Mouse (Mus musculus) bone marrow, adult 2 months (tissue): ENCODE results near the gene Mlh3. TPM values are rescaled to one million over a fixed set of nuclear protein-coding genes. Genes with fewer than 3 reads are reported as not detected.
A peak's percentile ranks its signal among the peaks of the same experiment; 100 is the strongest.

Experiments
- H3K27ac ChIP-seq: fragments of 200-500 bp; 2 replicates; pipeline ENCODE4 v1.5.1; 2012; ENCODE audit warnings: low read depth, mild to moderate bottlenecking, control low read depth, inconsistent platforms, low read length; ENCODE audit not compliant: control insufficient read depth, poor library complexity, insufficient read depth
- H3K4me1 ChIP-seq: fragments of 200-500 bp; 2 replicates; pipeline ENCODE4 v1.6.1; 2011; ENCODE audit warnings: low read length; ENCODE audit not compliant: control insufficient read depth, insufficient read depth
- H3K4me3 ChIP-seq: fragments of 200-500 bp; replicated peaks from 2 replicates; pipeline ENCODE3; 2011; ENCODE audit warnings: mild to moderate bottlenecking, low read depth, low read length, control low read depth; ENCODE audit not compliant: control insufficient read depth
- CTCF ChIP-seq: fragments of 200-500 bp; IDR thresholded peaks from 2 replicates; pipeline ENCODE4 v1.5.1; 2011; ENCODE audit warnings: low read length, control low read depth; ENCODE audit not compliant: control insufficient read depth, insufficient read depth
- POLR2A ChIP-seq: fragments of 200-500 bp; IDR thresholded peaks from 2 replicates; pipeline ENCODE4 v1.6.1; 2011; ENCODE audit warnings: low read depth, mild to moderate bottlenecking, control low read depth, low read length, borderline replicate concordance; ENCODE audit not compliant: control insufficient read depth
- WGBS: fragments of 180-500 bp; shearing (Covaris S2); methylation state at CpG from one replicate; pipeline ENCODE4 v1.1.7; 2018; 5-methylcytosine and 5-hydroxymethylcytosine counted together
- polyA plus RNA-seq: library from polyadenylated mRNA; stranded (reverse); fragments of >200 nt; gene quantifications from 2 replicates; pipeline ENCODE4 v1.2.4, GENCODE M21; 2011; ENCODE audit warnings: low replicate concordance; ENCODE audit not compliant: missing spikeins, insufficient read depth, insufficient read length

The Mlh3 gene
- polyA plus RNA-seq, 1 experiment = 6.2 TPM

DNA sequence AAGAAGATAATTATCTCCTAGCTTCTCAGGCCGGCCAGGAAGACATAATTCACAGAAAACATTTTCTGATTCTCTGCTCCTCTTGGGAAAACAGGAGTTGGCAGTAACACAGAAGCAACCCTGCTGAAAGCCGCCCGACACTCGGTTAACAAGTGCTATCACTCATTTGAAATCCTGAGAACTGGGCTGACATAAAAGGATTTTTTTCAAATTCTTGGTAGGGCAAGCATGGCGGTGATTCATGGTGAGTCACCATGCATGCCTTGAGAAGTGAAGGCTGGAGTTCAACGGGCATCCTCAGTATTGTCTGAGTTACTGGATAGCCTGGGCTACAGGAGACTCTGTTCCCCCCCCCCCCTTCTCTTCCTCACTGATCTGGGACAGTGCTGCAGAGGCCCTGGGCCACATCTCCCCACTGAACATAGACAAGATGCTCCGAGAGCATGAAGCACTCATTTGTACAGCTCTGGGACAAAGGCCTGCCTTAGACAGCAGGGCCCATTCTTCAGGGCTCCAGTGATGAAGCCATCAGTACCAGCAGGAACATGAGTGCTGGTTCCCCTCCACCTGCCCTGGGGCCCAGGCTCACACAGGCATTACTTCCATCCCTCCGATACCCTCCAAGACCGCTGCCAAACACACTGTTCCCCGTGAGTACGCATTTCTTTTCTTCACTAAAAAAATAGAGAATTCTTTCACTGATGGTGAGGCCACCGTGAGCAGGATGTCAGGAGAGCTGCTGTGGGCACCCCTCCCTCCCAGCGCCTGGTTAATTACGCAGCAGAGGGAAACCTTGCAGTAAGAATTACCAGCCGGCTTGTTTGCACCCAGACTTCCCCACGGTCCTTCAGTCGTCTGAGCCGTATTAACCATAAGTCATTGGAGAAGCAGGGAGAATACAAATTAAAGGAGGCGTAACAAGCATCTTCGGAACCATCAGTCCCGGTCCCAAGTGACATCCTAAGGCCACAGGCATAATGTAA is 36.7 kb downstream of the Mlh3 start:
- no peak for TF ChIP-seq CTCF
- TF ChIP-seq POLR2A = no peak
- Histone ChIP-seq H3K4me3 (no peak overlapping the region), H3K4me1 (no peaks in the 10 kb centered on the region), H3K27ac (no peak overlapping the region)
- 87% methylated on average over 21 of the region's 21 CpGs for WGBS

DNA sequence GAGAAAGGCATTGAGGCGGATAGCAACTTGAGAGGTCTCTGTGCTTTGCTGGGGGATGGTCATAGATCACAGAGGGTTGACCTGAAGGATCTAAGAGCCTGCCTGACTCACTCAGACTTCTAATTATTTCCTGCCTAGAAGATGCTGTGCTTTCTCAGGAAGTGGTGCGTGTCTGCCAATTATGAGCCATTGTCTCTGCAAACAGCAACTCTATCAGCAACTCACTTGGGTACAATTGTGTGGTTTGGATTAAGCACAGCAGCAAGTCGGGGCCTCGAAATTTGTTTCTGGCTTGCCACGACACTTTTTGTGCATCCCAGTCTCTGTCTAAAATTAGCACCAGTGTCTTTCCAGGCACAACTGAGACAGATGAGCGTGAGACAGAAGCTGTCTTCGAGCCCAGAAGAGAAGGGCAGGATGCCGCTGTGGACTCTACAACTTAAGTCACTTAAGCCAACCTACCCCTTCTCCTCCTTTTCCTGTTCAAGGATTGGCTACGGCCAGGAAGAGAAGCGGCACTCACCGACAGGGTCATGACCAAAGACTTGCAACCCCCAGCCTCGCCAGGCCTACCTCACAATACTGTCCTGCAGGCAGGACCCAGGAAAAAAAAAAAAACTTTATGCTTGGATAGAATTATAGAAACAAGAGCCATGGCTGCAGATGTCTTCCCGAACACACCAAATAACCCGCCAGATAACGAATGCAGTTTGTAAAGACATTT is 42.4 kb downstream of the Mlh3 start:
- WGBS = 67% methylated on average over 15 of the region's 15 CpGs
- no peak overlapping the region for H3K4me3 ChIP-seq
- TF ChIP-seq CTCF = no peak
- TF ChIP-seq POLR2A = no peak
- H3K4me1 ChIP-seq = no peaks in the 10 kb centered on the region
- no peak overlapping the region for H3K27ac ChIP-seq

DNA sequence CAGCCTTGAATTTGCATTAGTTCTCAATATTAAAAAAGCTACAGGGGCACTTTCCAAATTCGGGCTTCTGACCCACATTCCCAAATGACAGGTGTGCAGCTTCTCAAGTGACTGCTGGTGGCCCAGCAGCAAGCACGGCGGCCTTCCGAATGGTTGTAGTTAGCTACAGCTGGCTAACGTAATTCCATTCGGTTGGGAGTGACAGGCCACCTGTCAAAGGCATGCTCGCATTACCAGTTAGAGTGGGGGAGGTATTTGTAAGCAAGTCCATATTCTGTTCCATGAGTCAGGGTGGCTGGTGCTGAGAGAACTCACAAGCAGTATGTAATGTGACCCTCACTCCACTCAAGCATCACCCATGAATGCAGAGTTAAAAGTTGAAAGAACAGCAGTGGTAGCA is 43.2 kb downstream of the Mlh3 start:
- WGBS = 86% methylated on average over 7 of the region's 7 CpGs
- no peaks in the 10 kb centered on the region for H3K4me1 ChIP-seq
- no peak overlapping the region for H3K4me3 ChIP-seq
- TF ChIP-seq POLR2A = no peak
- no peak for TF ChIP-seq CTCF
- H3K27ac ChIP-seq = no peak overlapping the region; the same call in 1 of the 2 replicates

DNA sequence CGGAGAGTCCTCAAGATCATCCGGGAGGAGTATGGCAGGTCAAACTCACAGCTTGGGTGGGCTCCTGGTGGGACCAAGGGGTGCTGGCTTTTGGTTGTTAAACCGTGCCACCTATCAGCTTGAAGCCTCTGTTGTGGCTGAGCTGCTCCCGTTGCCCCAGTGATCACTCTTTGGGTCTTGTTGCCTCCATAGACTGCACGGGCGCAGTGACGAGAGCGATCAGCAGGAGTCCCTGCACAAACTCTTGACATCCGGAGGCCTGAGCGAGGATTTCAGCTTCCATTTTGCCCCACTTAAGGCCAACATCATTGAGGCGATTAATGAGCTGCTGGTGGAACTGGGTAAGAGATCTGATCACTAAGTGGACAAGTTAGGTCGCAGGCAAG is 50.5 kb downstream of the Mlh3 start:
- H3K4me3 ChIP-seq = peak overlapping the region; percentile 82
- no peak for TF ChIP-seq POLR2A
- TF ChIP-seq CTCF = no peak
- WGBS = 4% methylated on average over 12 of the region's 12 CpGs
- H3K4me1 ChIP-seq = peaks cover 1% of the 10 kb centered on the region; the same call in 1 of the 2 replicates
- peak overlapping the region; percentile 39; the same call in 1 of the 2 replicates for H3K27ac ChIP-seq

DNA sequence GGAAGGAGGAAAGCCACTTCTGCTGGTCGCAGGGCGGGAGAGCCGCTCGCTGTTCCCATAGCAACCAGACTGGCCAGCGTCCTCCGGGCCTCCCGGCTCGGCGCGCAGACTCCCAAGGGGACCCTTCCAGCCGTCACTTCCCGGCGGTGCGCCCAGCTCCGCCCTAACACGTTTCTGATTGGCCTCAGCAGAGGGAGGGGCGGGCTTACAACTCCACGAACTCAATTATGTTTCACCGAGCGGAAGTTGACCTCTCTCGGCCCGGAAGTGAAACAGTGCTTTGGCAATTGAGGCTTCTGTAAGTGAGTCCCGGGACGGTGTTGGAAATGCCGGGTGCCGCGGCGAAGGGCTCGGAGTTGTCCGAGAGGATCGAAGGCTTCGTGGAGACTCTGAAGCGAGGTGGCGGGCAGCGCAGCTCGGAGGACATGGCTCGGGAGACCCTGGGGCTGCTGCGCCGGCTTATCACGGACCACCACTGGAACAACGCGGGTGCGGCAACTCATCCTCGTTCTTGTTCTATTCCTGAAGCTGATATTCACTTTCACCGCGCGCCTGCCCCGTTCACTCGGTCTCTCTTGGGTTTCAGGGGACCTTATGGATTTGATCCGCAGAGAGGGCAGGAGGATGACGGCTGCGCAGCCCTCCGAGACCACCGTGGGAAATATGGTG is 51.0 kb downstream of the Mlh3 start, which contains the start of gene Eif2b2:
Gene Eif2b2 (plus strand): TSS at position 246 of the 669 bp plus-strand sequence.
- H3K4me3 ChIP-seq = peak within 1 kb of the TSS; percentile 82
- TF ChIP-seq CTCF = no peak
- TF ChIP-seq POLR2A = peak; percentile 40; the same call in 1 of the 2 replicates
- under 1% methylated on average over 54 of the region's 54 CpGs for WGBS
- H3K4me1 ChIP-seq = peaks cover 1% of the 10 kb centered on the region; the same call in 1 of the 2 replicates
- peak within 1 kb of the TSS; percentile 39 for H3K27ac ChIP-seq

DNA sequence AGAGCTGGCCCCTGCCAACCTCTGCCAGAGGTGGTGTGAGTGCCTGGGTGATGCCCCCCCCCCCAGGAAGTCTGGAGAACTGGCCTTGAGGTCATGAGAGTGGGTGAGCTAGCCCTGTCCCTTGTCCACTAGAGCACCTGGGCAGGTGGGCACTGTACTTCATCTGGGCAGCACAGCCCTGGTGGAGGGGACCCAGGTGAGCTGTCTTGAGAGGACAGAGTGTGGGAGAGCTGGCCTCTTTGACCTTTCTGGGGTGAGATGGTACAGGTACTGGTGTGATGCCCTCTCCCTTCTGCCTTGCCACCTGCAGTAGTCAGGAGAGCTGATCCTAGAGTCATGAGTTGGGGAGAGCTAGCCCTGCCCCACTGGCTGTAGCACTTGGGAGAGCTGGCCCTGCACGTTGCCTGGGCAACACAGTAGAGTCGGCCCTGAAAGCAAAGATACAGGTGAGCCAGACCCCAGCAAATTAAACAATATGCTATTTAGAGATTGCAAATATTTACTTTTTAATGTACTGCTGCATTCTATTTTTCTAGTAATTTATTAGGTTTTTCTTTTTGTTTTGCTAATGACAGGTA is 52.6 kb downstream of the Mlh3 start:
- H3K4me3 ChIP-seq = no peak overlapping the region
- 92% methylated on average over 2 of the region's 2 CpGs for WGBS
- peaks cover 1% of the 10 kb centered on the region; the same call in 1 of the 2 replicates for H3K4me1 ChIP-seq
- TF ChIP-seq CTCF = no peak
- TF ChIP-seq POLR2A = no peak
- no peak overlapping the region for H3K27ac ChIP-seq

DNA sequence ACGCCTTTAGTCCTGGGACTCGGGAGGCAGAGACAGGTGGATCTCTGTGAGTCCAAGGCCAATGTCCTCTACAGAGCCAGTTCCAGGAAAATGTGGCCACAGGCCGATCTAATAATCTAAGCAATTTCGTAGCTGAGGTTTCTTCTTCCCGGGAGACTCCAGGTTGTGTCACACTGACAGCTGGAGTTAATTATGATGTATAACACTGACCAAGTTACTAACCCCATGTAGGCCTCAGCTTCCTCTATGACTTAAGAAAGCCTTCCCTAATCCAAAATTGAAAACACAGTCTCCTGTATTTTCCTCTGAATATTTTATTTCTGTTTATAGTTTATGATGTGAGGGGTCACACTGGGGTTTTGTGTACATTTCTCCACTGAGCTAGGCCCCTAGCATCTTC is 55.4 kb downstream of the Mlh3 start:
- H3K4me1 ChIP-seq = no peaks in the 10 kb centered on the region; the same call in 1 of the 2 replicates
- no peak overlapping the region for H3K4me3 ChIP-seq
- no peak for TF ChIP-seq POLR2A
- TF ChIP-seq CTCF = no peak
- 80% methylated on average over 5 of the region's 5 CpGs for WGBS
- no peak overlapping the region for H3K27ac ChIP-seq

DNA sequence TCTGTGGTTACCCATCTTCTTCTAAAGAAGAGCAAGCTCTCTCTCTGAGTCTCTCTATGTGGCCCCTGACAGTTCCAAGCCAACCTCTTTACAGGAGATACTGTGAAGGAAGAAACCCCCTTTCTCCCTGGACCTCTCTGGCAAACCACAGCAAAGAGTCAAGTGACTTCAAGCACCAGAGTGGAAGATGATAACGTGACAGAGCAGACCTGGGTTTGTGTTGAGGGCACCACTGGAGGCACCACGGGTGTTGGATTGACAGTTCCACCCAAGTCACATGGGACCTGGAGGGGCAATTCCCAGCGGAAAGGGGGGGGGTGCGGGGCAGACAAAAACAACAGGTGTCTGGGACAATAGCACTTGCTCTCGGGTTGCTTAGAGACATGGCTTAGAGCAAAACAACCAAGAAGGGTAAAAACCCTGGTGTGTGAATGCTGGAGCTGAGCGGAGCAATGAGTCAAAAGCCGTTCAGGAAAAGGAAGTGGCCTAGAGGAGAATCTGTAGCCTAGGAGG is 61.7 kb downstream of the Mlh3 start:
- TF ChIP-seq POLR2A = no peak
- TF ChIP-seq CTCF = no peak
- 6% methylated on average over 7 of the region's 7 CpGs for WGBS
- Histone ChIP-seq H3K4me1 (no peaks in the 10 kb centered on the region), H3K27ac (no peak overlapping the region; the same call in 1 of the 2 replicates), H3K4me3 (no peak overlapping the region)
